Mouse (Mus musculus): ENCODE data around the gene Brat1. TPM values are rescaled to one million over a fixed set of nuclear protein-coding genes. Genes with fewer than 3 reads are reported as not detected.

The Brat1 gene
- polyA plus RNA-seq, 1 experiment from 2014 or later = 22.0 TPM

DNA sequence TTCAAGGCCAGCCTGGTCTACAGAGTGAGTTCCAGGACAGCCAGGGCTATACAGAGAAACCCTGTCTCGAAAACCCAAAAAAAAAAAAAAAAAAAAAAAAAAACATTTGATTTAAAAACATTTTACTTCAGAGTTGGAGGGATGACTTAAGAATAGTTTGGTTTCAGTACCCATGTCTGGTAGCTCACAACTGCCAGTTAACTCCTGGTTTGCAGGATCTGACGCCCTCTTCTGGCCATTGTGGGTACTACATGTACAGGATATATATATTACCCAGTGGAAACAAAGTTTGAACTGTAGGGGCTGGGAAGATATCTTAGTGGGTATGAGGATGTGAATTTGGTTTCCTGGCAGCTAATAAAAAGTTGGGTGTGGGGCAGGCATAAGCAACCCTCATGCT lies 46.1 kb downstream of the Brat1 start:
- Histone ChIP-seq H3K27ac (no peak overlapping the region), H3K4me2 (no peak overlapping the region), H3K36me3 (peaks cover 7% of the 10 kb centered on the region; the same call in 1 of the 2 replicates), H3K4me1 (peaks cover 12% of the 10 kb centered on the region), H3K27me3 (no peaks in the 10 kb centered on the region), H3K9me3 (peaks cover 4% of the 10 kb centered on the region), H3K9ac (no peak overlapping the region), H3K4me3 (no peak overlapping the region)
- 2% methylated on average over 1 of the region's 2 CpGs for WGBS
- ATAC-seq (ENCODE audit: insufficient number of reproducible peaks, insufficient read depth, low FRiP score, low TSS enrichment, low read depth) = no peak

DNA sequence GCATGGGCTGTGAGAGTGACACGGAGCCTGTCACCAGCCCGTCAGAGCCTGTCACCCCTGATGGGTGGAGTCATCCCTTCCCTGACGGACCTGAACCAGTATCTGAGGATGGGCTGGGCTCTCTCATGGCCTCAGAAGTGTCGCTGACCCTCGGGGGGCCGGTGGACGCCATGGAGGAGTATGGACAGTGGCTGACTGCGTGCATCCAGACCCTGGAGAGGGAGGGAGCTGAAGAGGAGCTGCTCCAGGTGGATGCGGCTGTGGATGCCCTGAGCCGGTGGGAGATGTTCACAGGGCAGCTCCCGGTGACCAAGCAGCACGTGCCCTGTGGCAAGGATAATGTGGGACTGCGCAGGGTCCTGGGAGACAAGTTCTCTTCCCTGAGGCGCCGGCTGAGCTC lies 47.2 kb downstream of the Brat1 start:
- peaks cover 4% of the 10 kb centered on the region for H3K9me3 ChIP-seq
- WGBS = 94% methylated on average over 15 of the region's 15 CpGs
- no peak overlapping the region for H3K4me2 ChIP-seq
- H3K4me3 ChIP-seq = no peak overlapping the region
- H3K27me3 ChIP-seq = no peaks in the 10 kb centered on the region
- no peak overlapping the region for H3K27ac ChIP-seq
- no peak for ATAC-seq (ENCODE audit: insufficient number of reproducible peaks, insufficient read depth, low FRiP score, low TSS enrichment, low read depth)
- H3K4me1 ChIP-seq = peaks cover 17% of the 10 kb centered on the region
- no peak overlapping the region for H3K9ac ChIP-seq
- H3K36me3 ChIP-seq = peaks cover 9% of the 10 kb centered on the region; the same call in 1 of the 2 replicates

DNA sequence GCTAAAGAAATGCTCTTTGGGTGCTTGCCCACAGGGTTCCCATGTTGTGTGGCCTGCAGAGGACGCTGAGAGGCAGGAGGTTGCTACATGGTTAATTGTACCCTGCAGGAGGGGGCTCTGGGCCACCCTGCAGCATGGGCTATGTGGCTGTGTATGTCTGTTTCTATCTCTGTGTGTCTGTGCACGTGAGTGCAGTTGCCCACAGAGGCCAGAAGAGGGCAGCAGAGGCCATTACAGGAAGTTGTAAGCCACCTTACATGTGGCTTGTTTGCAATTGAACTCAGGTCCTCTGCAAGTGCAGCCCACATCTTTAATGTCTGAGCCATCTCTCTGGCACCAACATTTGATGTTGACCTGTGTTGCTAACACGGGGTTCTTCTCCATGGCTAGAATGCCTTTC lies 47.8 kb downstream of the Brat1 start:
- H3K36me3 ChIP-seq = peaks cover 13% of the 10 kb centered on the region
- peaks cover 4% of the 10 kb centered on the region for H3K9me3 ChIP-seq
- H3K4me3 ChIP-seq = no peak overlapping the region
- no peak overlapping the region for H3K9ac ChIP-seq
- H3K27me3 ChIP-seq = no peaks in the 10 kb centered on the region
- H3K4me1 ChIP-seq = peaks cover 17% of the 10 kb centered on the region
- no peak overlapping the region for H3K27ac ChIP-seq
- no peak overlapping the region for H3K4me2 ChIP-seq
- 93% methylated on average over 3 of the region's 3 CpGs for WGBS
- ATAC-seq (ENCODE audit: insufficient number of reproducible peaks, insufficient read depth, low FRiP score, low TSS enrichment, low read depth) = no peak

DNA sequence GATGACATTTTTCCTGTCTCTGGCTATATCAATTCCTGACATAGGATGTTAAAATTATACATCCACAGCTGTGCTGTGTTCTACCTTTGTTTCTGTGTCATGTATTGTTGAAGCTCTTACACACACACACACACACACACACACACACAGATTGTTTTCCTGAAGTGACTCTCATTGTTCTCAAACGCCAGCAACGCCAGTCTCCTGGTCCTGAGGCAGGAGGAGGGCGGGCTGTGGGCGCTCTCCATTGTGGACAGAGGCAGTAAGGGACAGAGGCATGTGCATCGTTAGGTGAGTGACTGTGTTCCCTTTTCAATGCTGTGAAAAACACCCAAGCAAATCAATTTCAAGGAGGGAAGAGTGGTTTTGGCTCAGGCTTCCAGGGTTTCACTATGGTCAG lies 48.4 kb downstream of the Brat1 start:
- Histone ChIP-seq H3K36me3 (peaks cover 18% of the 10 kb centered on the region), H3K27me3 (no peaks in the 10 kb centered on the region), H3K4me1 (peaks cover 17% of the 10 kb centered on the region), H3K27ac (no peak overlapping the region), H3K9me3 (peaks cover 4% of the 10 kb centered on the region), H3K9ac (no peak overlapping the region), H3K4me3 (no peak overlapping the region), H3K4me2 (no peak overlapping the region)
- 82% methylated on average over 5 of the region's 5 CpGs for WGBS
- ATAC-seq (ENCODE audit: insufficient number of reproducible peaks, insufficient read depth, low FRiP score, low TSS enrichment, low read depth) = no peak

DNA sequence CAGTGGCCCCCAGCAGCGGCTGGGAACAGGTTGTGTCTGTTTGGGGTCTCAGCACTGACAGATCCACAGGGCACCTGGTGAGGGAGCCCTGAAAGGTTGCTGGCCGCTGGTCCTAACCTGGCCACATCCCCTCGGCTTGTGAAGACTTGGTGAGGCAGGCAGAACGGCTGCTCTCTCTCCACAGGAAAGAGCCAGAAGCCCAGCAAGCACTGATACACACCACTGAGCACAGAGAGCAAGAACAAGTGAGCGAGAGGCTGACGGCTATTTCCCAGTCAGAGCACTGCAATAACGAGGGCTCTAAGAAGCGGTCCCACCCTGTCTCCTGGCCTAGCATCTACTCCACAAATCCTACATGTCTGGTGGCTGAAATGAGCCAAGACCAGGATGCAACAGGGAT lies 54.1 kb downstream of the Brat1 start:
- Histone ChIP-seq H3K9me3 (no peaks in the 10 kb centered on the region), H3K4me3 (no peak overlapping the region), H3K27ac (no peak overlapping the region), H3K4me2 (no peak overlapping the region), H3K36me3 (peaks cover 66% of the 10 kb centered on the region), H3K9ac (0 out of 2 replicates have a peak overlapping the region, but pooled peaks have one; percentile 21), H3K4me1 (peaks cover 12% of the 10 kb centered on the region; the same call in 1 of the 2 replicates), H3K27me3 (no peaks in the 10 kb centered on the region)
- WGBS = 79% methylated on average over 8 of the region's 8 CpGs
- no peak for ATAC-seq (ENCODE audit: insufficient number of reproducible peaks, insufficient read depth, low FRiP score, low TSS enrichment, low read depth)

DNA sequence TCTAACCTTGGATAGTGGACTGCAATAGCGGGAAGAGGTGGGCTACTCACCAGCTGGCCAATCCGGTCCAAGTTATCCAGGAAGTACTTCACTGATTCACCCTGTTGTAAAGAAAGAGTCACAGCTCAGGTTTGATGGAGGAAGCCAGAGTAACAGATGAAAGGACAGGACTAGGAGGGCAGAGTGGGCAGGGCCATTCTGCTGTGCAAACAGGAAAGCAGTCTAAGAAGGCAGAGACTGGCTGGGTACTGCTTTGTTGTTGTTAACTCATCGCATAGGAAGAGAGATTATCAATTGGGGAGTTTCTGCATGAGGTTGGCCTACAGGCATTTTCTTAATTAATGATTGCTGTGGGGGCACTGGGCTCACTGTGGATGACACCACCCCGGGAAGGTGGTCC lies 57.7 kb downstream of the Brat1 start:
- Histone ChIP-seq H3K4me3 (no peak overlapping the region), H3K9ac (no peak overlapping the region), H3K4me1 (peaks cover 16% of the 10 kb centered on the region), H3K4me2 (no peak overlapping the region), H3K9me3 (no peaks in the 10 kb centered on the region), H3K36me3 (peaks cover 61% of the 10 kb centered on the region), H3K27me3 (no peaks in the 10 kb centered on the region), H3K27ac (no peak overlapping the region)
- WGBS = 82% methylated on average over 4 of the region's 4 CpGs
- ATAC-seq (ENCODE audit: insufficient number of reproducible peaks, insufficient read depth, low FRiP score, low TSS enrichment, low read depth) = no peak

DNA sequence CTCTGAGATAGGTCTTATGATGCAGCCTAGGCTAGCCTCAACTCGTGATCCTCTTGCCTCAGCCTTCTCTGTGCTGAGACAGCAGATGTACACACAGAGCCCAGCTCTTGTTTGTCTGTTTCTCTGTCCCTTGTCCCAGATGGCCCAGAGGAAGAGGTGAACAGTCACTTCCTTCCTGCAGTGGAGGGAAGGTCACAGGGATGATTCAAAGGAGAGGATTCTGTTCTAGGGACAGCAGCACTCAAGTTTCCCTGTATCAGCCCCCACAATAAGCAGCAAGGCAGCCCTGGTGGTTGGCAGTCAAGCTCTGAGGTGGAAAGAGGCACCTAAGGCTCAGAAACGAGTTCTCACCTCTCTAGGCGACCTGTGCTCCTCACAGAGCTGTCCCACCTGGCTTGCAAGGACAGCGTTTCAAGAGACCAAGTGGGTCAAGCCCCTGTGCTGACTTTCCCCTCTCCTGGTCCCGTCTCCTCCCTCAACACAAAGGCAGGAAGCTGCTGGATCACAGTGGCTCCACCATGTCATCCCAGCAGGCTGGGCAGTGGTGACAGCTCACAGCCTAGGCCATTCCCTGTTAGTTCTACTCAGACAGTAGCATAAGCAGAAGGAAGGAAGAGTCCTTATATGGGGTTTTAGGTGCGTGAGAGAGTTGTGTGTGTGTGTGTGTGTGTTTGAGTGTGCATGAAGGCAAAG lies 60.3 kb downstream of the Brat1 start:
- Histone ChIP-seq H3K4me1 (peaks cover 32% of the 10 kb centered on the region), H3K9ac (no peak overlapping the region), H3K27ac (peak overlapping the region; percentile 35; the same call in 1 of the 2 replicates), H3K9me3 (no peaks in the 10 kb centered on the region), H3K4me2 (no peak overlapping the region), H3K4me3 (no peak overlapping the region), H3K36me3 (peaks cover 41% of the 10 kb centered on the region), H3K27me3 (no peaks in the 10 kb centered on the region)
- ATAC-seq (ENCODE audit: insufficient number of reproducible peaks, insufficient read depth, low FRiP score, low TSS enrichment, low read depth) = no peak
- 70% methylated on average over 6 of the region's 6 CpGs for WGBS

DNA sequence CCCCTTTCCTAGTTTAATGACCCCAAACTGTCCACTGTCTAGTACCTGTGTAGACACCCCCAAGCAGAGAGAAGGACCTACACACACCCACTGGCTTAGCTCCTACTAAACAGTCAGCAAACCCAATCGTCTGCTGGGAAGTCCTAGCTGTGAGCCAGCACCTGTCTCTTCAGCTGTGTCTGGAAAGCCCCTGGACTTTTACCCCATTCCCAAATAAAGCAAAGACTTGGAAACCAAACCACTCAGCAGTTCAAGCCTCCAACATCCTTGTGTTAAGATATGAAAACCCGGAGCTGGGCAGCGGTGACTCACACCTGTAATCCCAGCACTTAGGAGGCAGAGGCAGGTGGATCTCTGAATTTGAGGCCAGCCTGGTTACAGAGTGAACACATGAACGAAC lies 61.8 kb downstream of the Brat1 start:
- WGBS = 89% methylated on average over 4 of the region's 4 CpGs
- Histone ChIP-seq H3K9me3 (no peaks in the 10 kb centered on the region), H3K4me3 (no peak overlapping the region)

DNA sequence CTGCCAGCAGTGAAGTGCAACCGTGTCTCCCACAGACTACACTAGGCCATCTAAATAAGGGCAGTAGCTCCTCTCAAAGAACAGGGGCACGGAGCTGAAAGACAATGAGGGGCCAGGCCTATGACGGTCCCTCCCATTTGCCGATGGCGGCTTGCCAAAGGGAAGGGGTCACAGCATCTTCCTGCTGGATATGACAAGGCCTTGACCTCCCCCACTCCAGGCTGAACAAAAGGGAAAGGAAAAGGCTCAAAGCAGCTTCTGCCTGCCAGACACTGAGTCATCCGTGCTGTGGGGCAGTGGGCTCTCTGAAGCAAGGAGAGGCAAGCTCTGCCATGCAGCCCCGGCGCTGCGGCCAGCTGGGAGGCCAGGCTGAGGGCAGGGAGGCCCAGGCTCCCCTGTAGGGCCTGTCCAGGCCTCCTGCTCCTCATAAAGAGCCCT lies 62.9 kb downstream of the Brat1 start:
- H3K36me3 ChIP-seq = peaks cover 16% of the 10 kb centered on the region
- no peak for ATAC-seq (ENCODE audit: insufficient number of reproducible peaks, insufficient read depth, low FRiP score, low TSS enrichment, low read depth)
- no peaks in the 10 kb centered on the region for H3K9me3 ChIP-seq
- peak overlapping the region; percentile 82 for H3K27ac ChIP-seq
- WGBS = 29% methylated on average over 9 of the region's 9 CpGs
- H3K4me1 ChIP-seq = peaks cover 46% of the 10 kb centered on the region
- H3K4me2 ChIP-seq = no peak overlapping the region
- peak overlapping the region; percentile 49; the same call in 1 of the 2 replicates for H3K9ac ChIP-seq
- no peaks in the 10 kb centered on the region for H3K27me3 ChIP-seq
- H3K4me3 ChIP-seq = no peak overlapping the region

More for the DNA sequence above, 61.8 kb downstream of the Brat1 start:
- H3K4me1 ChIP-seq = peaks cover 38% of the 10 kb centered on the region
- no peak for ATAC-seq (ENCODE audit: insufficient number of reproducible peaks, insufficient read depth, low FRiP score, low TSS enrichment, low read depth)
- peaks cover 28% of the 10 kb centered on the region for H3K36me3 ChIP-seq
- H3K27me3 ChIP-seq = no peaks in the 10 kb centered on the region
- no peak overlapping the region for H3K4me2 ChIP-seq
- H3K9ac ChIP-seq = no peak overlapping the region
- H3K27ac ChIP-seq = no peak overlapping the region

DNA sequence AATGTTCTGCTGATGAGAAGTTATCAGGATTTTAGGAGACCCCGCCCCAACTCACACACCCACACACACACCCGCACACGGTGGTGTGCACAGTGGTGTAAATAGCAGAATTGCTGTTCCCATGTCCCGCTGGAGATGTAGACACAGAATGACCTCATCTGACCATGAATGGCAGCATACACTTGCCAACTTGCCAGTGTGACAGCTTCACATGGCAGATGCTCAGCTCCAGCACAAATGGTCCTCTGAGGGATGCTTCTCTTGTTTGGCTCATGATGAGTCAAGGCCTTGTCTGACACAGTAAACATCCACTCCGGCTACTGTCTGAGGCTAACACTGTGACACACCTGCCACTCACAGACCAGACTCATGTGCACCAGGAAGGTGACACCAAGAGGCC lies 63.5 kb downstream of the Brat1 start:
- Histone ChIP-seq H3K9me3 (no peaks in the 10 kb centered on the region), H3K4me2 (no peak overlapping the region), H3K27me3 (no peaks in the 10 kb centered on the region), H3K36me3 (peaks cover 19% of the 10 kb centered on the region), H3K9ac (peak overlapping the region; percentile 49; the same call in 1 of the 2 replicates), H3K27ac (peak overlapping the region; percentile 82), H3K4me1 (peaks cover 43% of the 10 kb centered on the region), H3K4me3 (no peak overlapping the region)
- no peak for ATAC-seq (ENCODE audit: insufficient number of reproducible peaks, insufficient read depth, low FRiP score, low TSS enrichment, low read depth)
- WGBS = 84% methylated on average over 5 of the region's 5 CpGs

Data from embryonic facial prominence, embryonic 13.5 days (tissue).